Mouse (Mus musculus): ENCODE measurements around the gene Sag.

Gene Sag

GRCm38 (mm10) chr1:87803576-87803975 lies at the start of gene Sag:
Gene Sag (plus strand): TSS chr1:87803680.
- DNase-seq (ENCODE audit: extremely low read depth, low read depth, low spot score), result no peak

DNA sequence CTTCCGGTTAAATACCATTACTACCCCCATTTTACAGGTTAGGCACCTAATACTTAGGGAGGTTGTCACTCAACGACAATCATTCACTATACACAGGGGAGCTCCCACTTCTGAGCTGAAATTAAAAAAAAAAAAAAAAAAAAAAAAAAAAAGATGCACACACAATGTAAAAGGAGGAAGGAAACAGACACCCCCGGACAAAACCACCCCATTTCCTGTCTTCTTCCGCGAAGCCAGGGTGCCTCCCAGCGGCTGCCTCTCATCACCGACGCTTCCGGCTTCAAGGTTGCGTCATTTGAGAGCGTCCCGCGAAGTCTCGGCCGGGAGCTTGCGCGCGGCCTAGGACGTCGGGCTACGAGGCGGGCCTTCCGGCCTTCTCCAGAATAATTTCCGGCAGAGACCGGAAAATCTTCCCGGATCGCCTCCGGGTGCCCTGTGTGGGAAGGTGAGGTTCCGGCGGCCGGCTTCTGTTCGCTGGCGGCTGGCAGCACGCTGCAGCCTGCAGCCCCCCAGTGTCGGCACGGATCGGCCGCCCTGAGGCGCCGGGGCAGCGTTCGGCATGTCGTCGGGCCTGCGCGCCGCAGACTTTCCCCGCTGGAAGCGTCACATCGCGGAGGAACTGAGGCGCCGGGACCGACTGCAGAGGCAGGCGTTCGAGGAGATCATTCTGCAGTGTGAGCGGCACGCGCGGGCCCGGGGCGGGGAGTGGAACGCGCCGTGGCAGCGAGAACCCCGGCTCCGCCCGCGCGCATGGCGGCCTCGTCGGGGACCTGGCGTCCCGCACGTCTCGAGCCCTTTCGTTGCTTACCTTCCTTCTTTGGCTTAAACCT lies 47.6 kb upstream of the Sag start, which contains the start of gene Atg16l1:
Gene Atg16l1 (plus strand): TSS at position 230 of the 830 bp plus-strand sequence.
- DNase-seq (ENCODE audit: extremely low read depth, low read depth, low spot score), result peak; percentile 66

DNA sequence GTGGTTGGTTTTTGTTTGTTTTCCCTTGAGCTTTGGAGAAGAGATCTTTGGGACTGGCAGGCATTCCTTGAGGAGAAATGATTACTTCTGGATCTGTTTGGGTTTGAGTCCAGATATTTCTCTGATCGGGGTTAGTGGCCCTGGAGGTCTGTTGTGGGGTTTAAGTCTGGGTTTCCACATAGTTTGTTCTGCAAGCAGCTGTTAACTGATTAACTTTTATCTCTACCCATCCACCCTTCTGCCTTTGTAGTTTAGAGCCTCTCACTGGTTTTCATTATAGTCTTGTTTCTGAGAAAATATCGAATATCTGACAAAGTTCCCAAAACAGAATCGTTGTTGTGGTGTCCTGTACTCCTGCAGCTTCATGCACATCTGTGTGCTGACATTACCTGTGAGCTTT lies 39.7 kb upstream of the Sag start:
- DNase-seq (ENCODE audit: extremely low read depth, low read depth, low spot score), result no peak

DNA sequence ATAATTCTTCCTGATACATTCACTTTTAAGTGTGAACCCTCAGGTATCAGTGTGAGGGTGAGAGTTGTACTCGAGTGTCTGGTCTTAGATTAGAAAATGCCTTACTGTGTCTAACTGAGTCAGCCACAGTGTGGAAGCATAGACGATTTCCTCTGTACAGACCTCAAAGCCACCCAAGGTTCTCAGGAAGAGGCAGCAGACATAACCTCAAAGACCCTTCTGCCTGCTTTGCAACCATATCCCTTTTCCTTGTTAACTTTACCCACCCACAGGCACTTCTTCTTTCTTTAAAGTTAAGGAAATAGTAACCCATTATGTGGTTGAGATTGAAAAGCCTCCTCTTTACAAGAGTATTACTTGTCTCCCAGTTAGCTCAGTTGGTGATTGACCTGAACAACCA lies 37.7 kb upstream of the Sag start:
- DNase-seq (ENCODE audit: extremely low read depth, low read depth, low spot score), result no peak

DNA sequence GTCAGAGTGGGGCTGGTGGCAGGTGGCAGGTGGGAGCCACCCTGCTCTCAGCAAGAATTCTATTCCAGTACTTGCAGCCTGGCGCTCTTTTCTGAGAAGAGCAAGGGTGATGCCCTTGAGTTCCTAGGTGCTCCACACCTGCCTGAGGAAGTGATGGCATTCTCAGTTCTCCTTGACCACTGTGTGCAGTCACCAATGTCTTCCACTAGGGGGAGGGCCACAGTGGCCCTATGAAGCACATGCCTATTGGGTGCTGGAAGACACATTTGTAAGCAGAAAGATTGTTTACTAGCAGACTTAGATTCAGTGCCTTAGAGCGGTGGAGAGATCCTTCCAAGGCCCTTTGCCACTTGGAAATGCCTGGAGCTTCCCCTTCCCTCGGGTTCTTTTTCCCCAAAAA lies 37.2 kb upstream of the Sag start:
- no peak for DNase-seq (ENCODE audit: extremely low read depth, low read depth, low spot score)

- no peak for DNase-seq (ENCODE audit: extremely low read depth, low read depth, low spot score)
Observed at GRCm38 (mm10) chr1:87769263-87769662, 34.2 kb upstream of the Sag start.

GRCm38 (mm10) chr1:87770486-87770885 lies 33.0 kb upstream of the Sag start:
- no peak for DNase-seq (ENCODE audit: extremely low read depth, low read depth, low spot score)

DNA sequence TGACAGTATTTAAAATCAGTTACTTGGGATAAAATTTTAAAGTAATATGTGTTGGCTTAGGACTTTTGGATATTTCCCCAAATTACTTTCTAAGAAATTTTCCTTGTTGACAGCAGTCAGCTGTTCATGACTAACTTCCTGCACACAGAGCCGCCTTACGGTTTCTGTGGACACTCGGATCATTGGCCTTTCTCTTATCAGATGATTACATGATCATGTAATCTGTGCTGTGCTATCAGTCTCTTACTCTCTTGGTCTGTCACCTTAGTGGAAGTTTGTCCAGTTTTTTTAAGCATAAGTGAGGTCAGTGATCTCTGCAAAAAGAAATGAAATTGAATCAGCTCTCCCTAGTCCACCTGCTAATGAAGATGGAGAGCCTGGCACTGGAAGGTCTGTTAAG lies 31.8 kb upstream of the Sag start:
- DNase-seq (ENCODE audit: extremely low read depth, low read depth, low spot score), result no peak

DNA sequence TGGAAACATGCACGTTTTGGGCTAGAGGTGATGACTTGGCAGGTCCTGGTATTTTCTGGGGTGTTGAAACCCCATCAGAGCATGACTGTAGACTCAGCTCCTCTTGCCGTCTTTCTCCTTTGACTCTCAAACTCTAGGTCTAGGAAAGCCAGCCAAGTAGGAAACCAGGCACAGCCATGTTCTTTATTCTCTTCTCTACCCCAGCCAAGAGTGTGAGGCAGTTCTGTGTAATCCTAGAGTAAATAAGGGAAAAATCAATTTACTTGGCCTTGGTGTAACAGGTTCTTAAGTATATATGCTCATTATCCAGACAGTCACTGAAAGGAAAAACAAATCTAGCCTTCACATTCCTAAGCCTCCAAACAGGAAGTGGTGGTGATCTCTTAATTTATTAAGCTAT lies 30.1 kb upstream of the Sag start:
- DNase-seq (ENCODE audit: extremely low read depth, low read depth, low spot score), result no peak

DNA sequence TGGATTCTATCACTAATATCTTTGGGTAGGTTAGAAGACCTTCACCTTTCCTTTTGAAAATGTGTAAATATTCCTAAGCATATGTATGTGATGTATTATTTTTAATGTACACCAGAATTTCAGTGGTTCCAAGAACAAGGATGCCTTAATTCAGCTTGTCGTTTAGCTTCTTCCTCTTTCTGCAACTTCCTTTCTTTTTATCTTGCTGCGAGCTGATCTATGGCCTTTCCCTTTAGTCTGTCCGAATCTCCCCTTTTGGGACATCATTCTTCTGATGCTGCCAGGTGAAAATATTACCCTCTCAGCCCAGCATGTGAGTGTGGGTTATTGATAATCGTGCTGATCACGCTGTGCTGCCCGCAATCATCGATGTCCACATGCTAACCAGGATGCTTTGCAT lies 28.6 kb upstream of the Sag start:
- no peak for DNase-seq (ENCODE audit: extremely low read depth, low read depth, low spot score)

DNA sequence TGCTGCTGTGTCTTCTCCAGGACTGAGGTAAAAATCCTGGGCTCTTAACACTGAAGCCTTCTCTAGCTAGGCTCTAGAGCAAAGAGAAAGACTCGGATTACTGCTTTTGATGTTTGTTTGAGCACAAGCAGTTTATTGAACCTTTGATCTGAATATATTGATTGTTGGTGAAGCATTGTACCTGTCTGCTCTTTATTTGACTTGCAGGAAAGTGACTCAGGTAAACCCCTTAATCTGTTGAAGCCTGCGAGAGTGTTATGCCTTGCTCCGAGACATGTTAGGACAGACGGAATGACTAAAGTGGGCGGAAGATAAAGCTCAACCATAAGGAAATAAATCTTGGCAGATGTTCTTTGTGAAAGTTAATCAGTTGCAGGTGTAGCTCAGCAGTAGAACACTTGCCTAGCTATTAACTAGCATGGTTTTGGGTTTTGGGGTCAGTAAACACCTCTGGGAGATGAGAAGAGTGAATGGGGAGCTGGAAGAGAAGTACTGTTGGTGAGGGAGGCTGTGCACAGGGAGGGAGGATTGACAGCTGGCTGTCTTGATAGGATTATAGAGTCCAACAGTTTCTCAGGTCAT lies 24.2 kb upstream of the Sag start:
- no peak for DNase-seq (ENCODE audit: extremely low read depth, low read depth, low spot score)

- DNase-seq (ENCODE audit: extremely low read depth, low read depth, low spot score), result no peak
Observed at GRCm38 (mm10) chr1:87785703-87786102, 17.8 kb upstream of the Sag start.

DNA sequence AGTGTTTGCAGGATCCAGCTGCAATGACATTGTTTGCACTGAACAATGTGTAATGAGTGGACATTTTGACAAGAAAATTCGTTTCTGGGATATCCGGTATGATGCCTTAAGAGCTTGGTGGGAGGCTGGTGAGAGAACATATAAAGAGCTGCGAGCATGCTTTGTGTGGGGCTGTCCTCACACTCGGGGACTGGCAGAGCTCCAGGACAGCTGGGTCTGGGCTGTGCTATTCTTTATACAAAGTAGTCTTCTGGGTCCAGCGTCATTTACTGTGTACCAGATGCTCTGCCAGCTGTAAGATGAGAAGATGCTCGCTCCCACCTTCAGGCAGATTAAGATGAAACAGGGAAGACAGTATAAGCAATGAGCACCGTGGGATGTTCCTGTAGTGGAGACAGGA lies 17.2 kb upstream of the Sag start:
- no peak for DNase-seq (ENCODE audit: extremely low read depth, low read depth, low spot score)

DNA sequence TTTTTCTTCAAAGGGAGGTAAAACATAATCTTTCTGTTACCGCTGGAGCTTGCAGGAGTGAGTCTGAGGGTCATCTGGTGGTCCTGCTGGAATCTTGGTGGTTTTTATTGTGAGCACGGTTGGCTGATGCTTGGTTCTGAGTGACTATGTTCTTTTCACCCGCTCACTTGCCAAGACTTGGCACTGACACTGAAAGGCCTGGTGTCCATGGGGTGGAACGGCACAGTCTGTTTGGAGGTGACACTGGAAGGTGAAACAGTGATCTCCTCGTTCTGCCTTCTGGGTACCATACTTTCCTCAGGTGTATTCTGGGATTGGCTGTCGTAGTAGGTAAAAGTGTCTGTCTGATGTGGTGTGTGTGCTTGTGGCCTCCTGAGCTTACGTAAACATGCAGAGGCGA lies 13.8 kb upstream of the Sag start:
- no peak for DNase-seq (ENCODE audit: extremely low read depth, low read depth, low spot score)

- no peak for DNase-seq (ENCODE audit: extremely low read depth, low read depth, low spot score)
Observed at GRCm38 (mm10) chr1:87792438-87793137, 10.9 kb upstream of the Sag start.

DNA sequence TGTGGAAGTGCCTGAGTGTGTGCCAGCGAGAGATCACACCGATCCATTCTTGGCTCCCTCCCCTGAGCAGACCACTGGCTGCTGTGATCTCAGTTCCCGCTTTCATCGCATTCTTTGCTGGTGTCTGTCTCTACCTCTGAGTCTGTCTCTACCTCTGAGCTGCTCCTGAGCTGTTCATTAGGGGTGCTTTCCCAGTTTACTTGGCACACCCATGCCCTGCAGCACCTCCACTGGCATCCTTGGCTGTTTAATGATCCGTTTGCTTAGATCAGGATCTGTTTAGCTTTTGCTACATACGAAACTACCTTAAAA lies 10.4 kb upstream of the Sag start:
- no peak for DNase-seq (ENCODE audit: extremely low read depth, low read depth, low spot score)

DNA sequence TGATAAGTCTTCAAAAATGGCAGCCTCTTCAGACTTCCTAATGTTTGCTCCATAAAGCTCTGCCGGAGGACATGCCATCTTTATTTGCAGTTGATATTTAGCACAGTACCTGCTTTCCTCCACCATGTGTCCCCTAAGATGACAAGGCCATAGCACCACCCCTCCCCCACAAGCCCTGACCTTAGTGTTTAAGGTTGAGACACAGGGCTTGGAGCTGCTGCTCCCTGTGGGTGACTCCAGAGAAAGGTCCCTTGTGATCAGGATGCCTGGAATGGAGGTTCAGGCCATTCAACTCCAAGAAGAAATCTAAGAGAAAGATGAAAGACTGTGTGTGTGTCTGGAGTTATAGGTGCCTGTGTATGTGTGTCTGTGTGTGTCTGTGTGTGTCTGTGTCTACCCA lies 5.8 kb upstream of the Sag start:
- no peak for DNase-seq (ENCODE audit: extremely low read depth, low read depth, low spot score)

DNA sequence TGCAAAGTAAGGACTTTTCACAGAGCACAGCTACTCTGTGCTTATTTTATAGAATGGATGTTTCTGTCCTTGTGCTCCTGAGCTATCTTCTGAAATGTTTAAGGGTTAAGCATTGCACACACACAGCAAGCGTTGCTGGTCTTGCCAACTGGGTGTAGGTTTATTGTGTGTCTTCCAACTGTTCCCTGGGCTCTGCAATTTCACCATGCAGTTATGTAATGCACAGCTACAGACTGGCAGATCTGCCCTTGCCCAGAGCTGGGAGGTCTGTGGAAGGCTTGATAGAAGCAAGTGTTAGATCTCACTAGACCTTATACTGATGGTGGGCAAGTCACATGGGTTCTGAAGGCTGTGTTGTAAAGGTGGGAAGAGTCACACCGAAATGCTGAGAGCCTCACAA lies 5.2 kb upstream of the Sag start:
- peak; percentile 82 for DNase-seq (ENCODE audit: extremely low read depth, low read depth, low spot score)

GRCm38 (mm10) chr1:87807751-87808150 lies 4.3 kb downstream of the Sag start:
- DNase-seq (ENCODE audit: extremely low read depth, low read depth, low spot score), result no peak

GRCm38 (mm10) chr1:87811391-87811790 lies 7.9 kb downstream of the Sag start:
- no peak for DNase-seq (ENCODE audit: extremely low read depth, low read depth, low spot score)

DNA sequence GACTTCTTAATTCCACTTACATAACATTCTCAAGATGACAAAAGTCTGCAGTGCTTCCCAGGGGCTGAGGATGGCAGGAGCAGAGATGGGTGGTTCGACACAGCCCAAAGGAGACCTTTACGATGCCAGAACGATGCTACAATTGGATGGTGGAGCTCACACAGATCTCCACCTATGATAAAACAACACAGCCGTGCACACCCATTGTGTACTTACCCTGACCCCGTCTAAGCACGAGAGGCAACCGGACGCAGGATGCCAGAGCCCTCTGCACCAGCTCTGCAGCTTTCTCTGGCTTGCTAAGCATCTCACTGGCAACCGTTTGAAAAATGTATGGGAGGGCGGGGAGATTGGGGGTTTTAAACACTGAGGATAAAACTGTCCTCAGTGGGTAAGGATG lies 8.6 kb downstream of the Sag start:
- DNase-seq (ENCODE audit: extremely low read depth, low read depth, low spot score), result no peak

GRCm38 (mm10) chr1:87813155-87813554 lies 9.7 kb downstream of the Sag start:
- no peak for DNase-seq (ENCODE audit: extremely low read depth, low read depth, low spot score)

Measured in fat pad, adult 2 months (tissue).